Mouse (Mus musculus) spleen, adult 2 months (tissue): ENCODE measurements around the gene Cwc22.

ENCODE experiments used
- CTCF ChIP-seq: fragments of 200-500 bp; IDR thresholded peaks from 2 replicates; pipeline ENCODE4 v1.5.1; 2011; ENCODE audit warnings: mild to moderate bottlenecking, inconsistent platforms; ENCODE audit not compliant: insufficient read depth, insufficient read length, insufficient replicate concordance; ENCODE audit errors: extremely low read depth
- POLR2A ChIP-seq: fragments of 200-500 bp; IDR thresholded peaks from 2 replicates; pipeline ENCODE4 v1.6.1; 2011; ENCODE audit warnings: low read depth, low read length, inconsistent platforms

- no peak for TF ChIP-seq CTCF
- TF ChIP-seq POLR2A: no peak
These were observed 71.5 kb downstream of the Cwc22 start for GRCm38 (mm10) chr2:77874678-77875077.
